Mouse (Mus musculus) forebrain, embryonic 14.5 days (tissue): ENCODE measurements around the gene Ssxb3. TPM values are rescaled to one million over a fixed set of nuclear protein-coding genes. Genes with fewer than 3 reads are reported as not detected.
"Not testable (repeated sequence)": the region's sequence is repeated elsewhere in the genome, so short reads cannot be mapped to it uniquely, and the experiment has no call there.

Experiments
- ATAC-seq: fragments of 200-750 bp; cut with Nextera tagmentation; 2 replicates; pipeline ENCODE4 v1.8.0; 2017; ENCODE audit warnings: mild to moderate bottlenecking, moderate library complexity
- DNase-seq: peaks from one replicate; pipeline ENCODE4 v3.0.0-alpha.2; 2015; ENCODE audit warnings: low spot score
- H3K27ac ChIP-seq: fragments of 300-500 bp; sonication (generic); 2 replicates; pipeline ENCODE4 v1.5.1; 2014; ENCODE audit warnings: low read depth, mild to moderate bottlenecking, control low read depth, low read length, moderate library complexity
- H3K27me3 ChIP-seq: fragments of 300-500 bp; sonication (generic); replicated peaks from 2 replicates; pipeline ENCODE4 v1.6.1; 2014; ENCODE audit warnings: low read length, control low read depth, mixed read lengths; ENCODE audit not compliant: control insufficient read depth, insufficient read depth
- H3K36me3 ChIP-seq: fragments of 300-500 bp; sonication (generic); 2 replicates; pipeline ENCODE4 v1.6.1; 2014; ENCODE audit warnings: low read length, control low read depth; ENCODE audit not compliant: control insufficient read depth, insufficient read depth
- H3K4me1 ChIP-seq: fragments of 300-500 bp; sonication (generic); 2 replicates; pipeline ENCODE4 v1.6.1; 2014; ENCODE audit warnings: antibody characterized with exemption, low read length, control low read depth; ENCODE audit not compliant: control insufficient read depth, insufficient read depth
- H3K4me2 ChIP-seq: fragments of 300-500 bp; sonication (generic); 2 replicates; pipeline ENCODE4 v1.6.1; 2014; ENCODE audit warnings: mild to moderate bottlenecking, control low read depth, low read length
- H3K4me3 ChIP-seq: fragments of 300-500 bp; sonication (generic); 2 replicates; pipeline ENCODE4 v1.5.1; 2014; ENCODE audit warnings: low read depth, low read length, control low read depth
- H3K9ac ChIP-seq: fragments of 300-500 bp; sonication (generic); 2 replicates; pipeline ENCODE4 v1.6.1; 2014; ENCODE audit warnings: mild to moderate bottlenecking, low read length, control low read depth, moderate library complexity
- H3K9me3 ChIP-seq: fragments of 300-500 bp; sonication (generic); replicated peaks from 2 replicates; pipeline ENCODE4 v1.6.1; 2016; ENCODE audit warnings: low read length, control low read depth, mixed read lengths; ENCODE audit not compliant: control insufficient read depth
- WGBS: fragments of 180-500 bp; shearing (Covaris S2); extraction: QIAGEN DNeasy Blood & Tissue Kit; methylation state at CpG from one replicate; pipeline ENCODE4 v1.1.7; 2014; 5-methylcytosine and 5-hydroxymethylcytosine counted together
- polyA plus RNA-seq: library from polyadenylated mRNA; unstranded; fragments of >200 nt; fragmentation: Nextera tagmentation; extraction: Ambion mirVana; gene quantifications from 2 replicates; pipeline ENCODE4 v1.2.1, GENCODE M21; 2014

Gene Ssxb3
- polyA plus RNA-seq, result not detected in 2 replicates

- ATAC-seq, H3K27me3 ChIP-seq, H3K4me1 ChIP-seq, H3K9ac ChIP-seq, H3K36me3 ChIP-seq, H3K27ac ChIP-seq, H3K4me2 ChIP-seq, H3K9me3 ChIP-seq, DNase-seq, H3K4me3 ChIP-seq: not testable (repeated sequence)
- WGBS, result 24% methylated on average over 1 of the region's 1 CpGs
Measured at GRCm38 (mm10) chrX:8591716-8592115, at the start of gene Ssxb3. Gene Ssxb3, minus strand, starts transcription at chrX:8591816.

GRCm38 (mm10) chrX:8548155-8548554 lies 43.5 kb downstream of the Ssxb3 start, which contains the start of gene Ssxb6:
Gene Ssxb6, minus strand, starts transcription at chrX:8548255.
- H3K9ac ChIP-seq, H3K36me3 ChIP-seq, H3K27ac ChIP-seq, H3K4me2 ChIP-seq, H3K27me3 ChIP-seq, H3K4me3 ChIP-seq, ATAC-seq, H3K9me3 ChIP-seq, H3K4me1 ChIP-seq, DNase-seq: not testable (repeated sequence)
- WGBS, result 77% methylated on average over 4 of the region's 4 CpGs

Other genes starting within 250 kb of the Ssxb3 start
- not detected in 2 replicates for gene Ssxb9, start 224.8 kb downstream of the Ssxb3 start, polyA plus RNA-seq
- not detected in 2 replicates for gene Ssxb1, start 178.5 kb downstream of the Ssxb3 start, polyA plus RNA-seq
- not detected in 2 replicates for gene Ssxb2, start 130.1 kb downstream of the Ssxb3 start, polyA plus RNA-seq
- gene Gm14459, start 66.9 kb downstream of the Ssxb3 start, polyA plus RNA-seq, result not detected in 2 replicates
- gene Ssxb6, start 43.6 kb downstream of the Ssxb3 start, polyA plus RNA-seq, result not detected in 2 replicates
- not detected in 2 replicates for gene Ssxb8, start 99.0 kb upstream of the Ssxb3 start, polyA plus RNA-seq
- gene Ssx9, start 156.6 kb upstream of the Ssxb3 start, polyA plus RNA-seq, result not detected in 2 replicates
- not detected in 2 replicates for gene Ssxb5, start 211.9 kb upstream of the Ssxb3 start, polyA plus RNA-seq